Mouse (Mus musculus): ENCODE measurements around the gene Pelp1. TPM values are rescaled to one million over a fixed set of nuclear protein-coding genes. Genes with fewer than 3 reads are reported as not detected.

Gene Pelp1
- 9.8 TPM for polyA plus RNA-seq (2014; fragmentation: Illumina TruSeq; extraction: RNeasy Lipid Tissue Mini Kit (QIAGEN cat#74804); ENCODE audit: insufficient read depth, low read depth, low replicate concordance)

DNA sequence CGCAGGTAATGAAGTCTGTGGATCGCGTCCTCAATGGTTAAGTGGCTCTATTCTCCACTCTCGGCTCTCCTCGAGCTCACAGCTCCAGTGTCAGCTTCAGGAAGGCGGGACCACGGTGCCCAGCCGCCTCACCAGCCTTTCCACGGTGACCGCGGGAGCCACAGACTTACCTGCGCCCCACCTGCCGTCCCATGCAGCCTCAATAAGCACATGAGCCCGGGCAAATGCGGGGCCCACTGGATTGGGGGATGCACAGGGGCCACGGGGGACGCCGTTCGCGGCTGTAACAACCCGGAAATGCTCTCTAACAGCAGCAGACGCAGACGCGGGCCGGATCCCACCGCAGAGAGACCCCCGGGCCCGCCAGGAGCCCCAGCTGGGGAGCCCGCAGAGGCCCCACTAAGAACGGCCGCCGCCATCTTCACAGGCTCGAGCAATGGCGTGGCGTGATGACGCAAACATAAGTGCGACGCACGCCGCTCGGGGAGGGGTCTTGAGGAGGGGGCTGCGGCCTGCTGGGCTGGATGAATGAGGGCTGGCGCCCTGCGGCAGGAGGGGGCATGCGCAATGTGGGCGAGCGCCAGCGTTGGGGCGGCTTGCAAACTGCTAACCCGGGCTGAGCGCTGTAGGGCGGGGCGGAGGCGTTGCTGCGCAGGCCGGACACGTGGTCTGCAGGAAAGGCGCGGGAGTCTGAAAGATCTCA, at the start of gene Pelp1:
Pelp1 (minus strand) TSS at position 438 of the 703 bp plus-strand sequence.

DNA sequence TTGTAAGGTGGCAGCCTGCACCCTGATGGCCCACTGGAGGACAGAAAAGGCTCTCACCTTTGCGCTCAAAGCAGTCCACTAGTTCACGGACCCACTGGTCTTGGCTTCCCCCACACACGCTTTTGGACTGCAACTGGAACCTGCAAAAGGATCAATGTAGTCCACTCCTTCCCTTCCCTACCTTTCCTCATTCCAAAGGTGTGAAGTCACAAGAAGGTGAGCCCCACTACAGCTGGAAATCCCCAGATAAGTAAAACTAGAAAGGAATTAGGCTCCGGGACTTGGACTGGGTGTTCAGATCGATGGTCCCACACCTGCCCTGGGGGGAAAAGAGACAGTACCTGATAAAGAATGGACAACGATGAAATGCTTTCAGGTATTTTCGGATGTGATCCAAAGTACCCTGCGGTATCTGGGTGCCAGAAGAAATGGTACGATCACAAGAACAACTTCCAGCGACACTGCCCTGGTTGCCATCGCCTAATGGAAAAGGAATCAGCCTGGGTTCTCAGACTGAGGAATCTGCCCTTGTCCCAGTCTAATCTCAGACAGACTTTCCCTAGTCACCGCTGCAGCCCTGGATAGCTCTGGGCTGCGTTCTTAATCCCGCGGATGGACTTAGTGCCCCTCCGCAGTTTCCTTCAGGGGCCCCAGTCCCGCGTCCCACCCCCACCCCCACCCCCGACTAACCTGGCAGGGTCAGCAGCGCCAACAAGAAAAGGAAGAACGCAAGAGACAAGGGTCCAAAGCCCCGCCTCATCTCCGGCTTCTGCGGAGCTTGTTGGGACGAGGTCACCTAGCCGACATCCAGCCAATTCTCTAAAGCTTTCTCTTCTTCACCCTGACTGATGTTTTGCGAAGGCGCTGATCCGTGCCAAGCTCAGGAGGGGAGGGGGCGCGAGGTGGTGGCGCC, 49.1 kb upstream of the Pelp1 start, which contains the start of gene Zmynd15:
Zmynd15 (plus strand) TSS at position 746 of the 913 bp plus-strand sequence.

DNA sequence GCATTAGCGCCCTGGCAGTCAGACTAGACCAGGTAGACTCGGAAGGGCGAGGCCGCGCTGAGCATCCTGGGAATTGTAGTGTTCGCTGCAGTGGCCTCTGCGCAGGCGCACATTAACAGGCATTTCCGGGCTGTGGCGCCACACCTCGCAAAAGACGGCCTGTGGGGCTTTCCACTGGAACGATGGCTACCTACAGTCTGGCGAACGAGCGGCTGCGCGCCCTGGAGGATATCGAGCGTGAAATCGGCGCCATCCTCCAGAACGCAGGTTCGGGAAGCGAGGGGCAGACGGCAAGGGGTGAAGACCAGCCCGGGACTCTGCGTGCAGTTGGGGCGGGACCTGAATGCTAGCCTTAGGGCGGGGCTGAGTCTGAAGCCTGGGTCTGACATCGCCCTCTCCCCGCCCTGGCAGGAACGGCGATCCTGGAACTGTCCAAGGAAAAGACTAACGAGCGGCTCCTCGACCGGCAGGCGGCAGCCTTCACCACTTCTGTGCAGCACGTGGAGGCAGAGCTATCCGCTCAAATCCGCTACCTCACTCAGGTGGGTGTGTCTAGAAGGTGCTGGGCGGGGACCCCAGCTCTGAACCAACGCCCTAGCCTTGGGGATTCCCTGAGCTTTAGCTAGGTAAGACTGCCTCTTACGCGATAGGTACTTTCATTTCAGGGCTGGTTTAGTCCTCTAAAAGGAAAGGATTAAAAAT, 42.1 kb upstream of the Pelp1 start, which contains the start of gene Med11:
Med11 (plus strand) TSS at position 123 of the 702 bp plus-strand sequence.

DNA sequence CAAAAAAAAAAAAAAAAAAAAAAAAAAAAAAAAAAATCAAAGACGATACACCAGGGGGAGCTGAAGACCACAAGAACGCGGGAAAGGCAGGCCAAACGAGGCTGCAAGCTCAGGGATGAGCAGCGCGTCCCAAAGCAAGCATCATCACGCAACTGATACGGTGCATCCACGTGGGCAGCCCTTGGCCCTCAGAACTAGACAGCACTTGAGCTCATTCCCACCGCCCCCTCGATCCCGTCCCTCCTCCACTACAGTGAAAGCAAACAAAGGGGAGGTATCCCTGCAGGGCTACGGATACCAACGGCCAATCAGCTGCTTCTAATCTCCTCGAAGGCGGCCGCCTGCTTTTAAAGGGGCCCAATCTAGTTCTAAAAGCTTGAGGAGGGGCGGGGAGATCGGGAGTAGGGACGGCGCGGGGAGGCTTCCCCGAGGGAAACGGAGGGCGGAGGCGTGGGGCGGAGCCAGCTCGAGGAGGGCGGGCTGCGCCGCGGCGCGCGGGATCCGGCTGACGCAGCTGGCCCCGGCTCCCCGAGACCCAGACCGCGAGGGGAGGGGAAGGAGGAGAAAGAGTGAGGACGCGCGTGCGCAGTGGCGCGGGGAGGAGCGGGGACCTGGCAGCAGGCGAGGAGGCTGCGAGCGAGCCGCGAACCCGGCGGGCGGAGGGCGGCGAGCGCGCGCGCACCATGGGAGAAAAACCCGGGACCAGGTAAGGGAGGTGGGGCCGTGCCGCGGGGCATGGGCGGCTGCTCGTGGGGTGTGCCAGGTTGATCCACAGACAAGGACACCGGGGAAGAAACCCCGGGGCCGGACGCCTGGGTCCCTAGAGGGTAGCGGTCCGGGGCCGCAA, 22.4 kb upstream of the Pelp1 start, which contains the start of gene Arrb2:
Arrb2 (plus strand) TSS at position 588 of the 847 bp plus-strand sequence.

DNA sequence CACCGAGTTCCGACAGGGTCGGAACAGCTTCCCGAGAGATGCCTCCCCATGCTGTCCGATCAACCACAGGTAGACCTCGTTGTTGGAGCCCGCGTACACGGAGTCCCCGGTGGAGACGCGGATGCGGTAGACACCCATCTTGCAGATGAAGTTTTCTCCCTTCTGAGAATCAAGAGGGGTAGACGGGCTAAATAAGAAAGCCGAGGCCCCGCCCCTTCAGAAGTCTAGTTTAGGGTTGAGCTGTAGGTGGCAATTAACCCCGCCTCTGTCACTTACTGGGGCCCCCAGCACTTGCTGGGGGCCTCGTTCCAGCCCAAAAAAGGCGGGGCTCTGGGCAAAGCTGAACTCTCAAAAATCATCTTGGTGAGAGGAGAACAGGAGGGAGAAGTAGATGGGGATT, 58.0 kb downstream of the Pelp1 start, which contains the start of gene Alox15:
Alox15 (minus strand) TSS at position 164 of the 400 bp plus-strand sequence.

Other genes with a start within 250 kb of the Pelp1 start
- gene Slc16a11, start 197.3 kb downstream of the Pelp1 start, polyA plus RNA-seq (2014; fragmentation: Illumina TruSeq; extraction: RNeasy Lipid Tissue Mini Kit (QIAGEN cat#74804); ENCODE audit: insufficient read depth, low read depth, low replicate concordance) = 54.5 TPM
- gene Slc16a13, start 189.0 kb downstream of the Pelp1 start, polyA plus RNA-seq (2014; fragmentation: Illumina TruSeq; extraction: RNeasy Lipid Tissue Mini Kit (QIAGEN cat#74804); ENCODE audit: insufficient read depth, low read depth, low replicate concordance) = 4.1 TPM
- 15.8 TPM for gene Bcl6b, start 180.2 kb downstream of the Pelp1 start, polyA plus RNA-seq (2014; fragmentation: Illumina TruSeq; extraction: RNeasy Lipid Tissue Mini Kit (QIAGEN cat#74804); ENCODE audit: insufficient read depth, low read depth, low replicate concordance)
- 69.1 TPM for gene 0610010K14Rik, start 172.1 kb downstream of the Pelp1 start, polyA plus RNA-seq (2014; fragmentation: Illumina TruSeq; extraction: RNeasy Lipid Tissue Mini Kit (QIAGEN cat#74804); ENCODE audit: insufficient read depth, low read depth, low replicate concordance)
- 8.1 TPM for gene Gm21988, start 170.2 kb downstream of the Pelp1 start, polyA plus RNA-seq (2014; fragmentation: Illumina TruSeq; extraction: RNeasy Lipid Tissue Mini Kit (QIAGEN cat#74804); ENCODE audit: insufficient read depth, low read depth, low replicate concordance)
- 203 TPM for gene Rnasek, start 170.2 kb downstream of the Pelp1 start, polyA plus RNA-seq (2014; fragmentation: Illumina TruSeq; extraction: RNeasy Lipid Tissue Mini Kit (QIAGEN cat#74804); ENCODE audit: insufficient read depth, low read depth, low replicate concordance)
- gene Alox12, start 154.7 kb downstream of the Pelp1 start, polyA plus RNA-seq (2014; fragmentation: Illumina TruSeq; extraction: RNeasy Lipid Tissue Mini Kit (QIAGEN cat#74804); ENCODE audit: insufficient read depth, low read depth, low replicate concordance) = 2.8 TPM
- not detected for gene Alox12e, start 87.4 kb downstream of the Pelp1 start, polyA plus RNA-seq (2014; fragmentation: Illumina TruSeq; extraction: RNeasy Lipid Tissue Mini Kit (QIAGEN cat#74804); ENCODE audit: insufficient read depth, low read depth, low replicate concordance)
- gene Alox15, start 58.0 kb downstream of the Pelp1 start, polyA plus RNA-seq (2014; fragmentation: Illumina TruSeq; extraction: RNeasy Lipid Tissue Mini Kit (QIAGEN cat#74804); ENCODE audit: insufficient read depth, low read depth, low replicate concordance) = 3.7 TPM
- 37.6 TPM for gene Arrb2, start 22.6 kb upstream of the Pelp1 start, polyA plus RNA-seq (2014; fragmentation: Illumina TruSeq; extraction: RNeasy Lipid Tissue Mini Kit (QIAGEN cat#74804); ENCODE audit: insufficient read depth, low read depth, low replicate concordance)
- 52.9 TPM for gene Med11, start 41.9 kb upstream of the Pelp1 start, polyA plus RNA-seq (2014; fragmentation: Illumina TruSeq; extraction: RNeasy Lipid Tissue Mini Kit (QIAGEN cat#74804); ENCODE audit: insufficient read depth, low read depth, low replicate concordance)
- 3.2 TPM for gene Zmynd15, start 49.4 kb upstream of the Pelp1 start, polyA plus RNA-seq (2014; fragmentation: Illumina TruSeq; extraction: RNeasy Lipid Tissue Mini Kit (QIAGEN cat#74804); ENCODE audit: insufficient read depth, low read depth, low replicate concordance)
- 59.8 TPM for gene Cxcl16, start 50.0 kb upstream of the Pelp1 start, polyA plus RNA-seq (2014; fragmentation: Illumina TruSeq; extraction: RNeasy Lipid Tissue Mini Kit (QIAGEN cat#74804); ENCODE audit: insufficient read depth, low read depth, low replicate concordance)
- gene Tm4sf5, start 95.2 kb upstream of the Pelp1 start, polyA plus RNA-seq (2014; fragmentation: Illumina TruSeq; extraction: RNeasy Lipid Tissue Mini Kit (QIAGEN cat#74804); ENCODE audit: insufficient read depth, low read depth, low replicate concordance) = 0.25 TPM
- 0.55 TPM for gene Vmo1, start 104.6 kb upstream of the Pelp1 start, polyA plus RNA-seq (2014; fragmentation: Illumina TruSeq; extraction: RNeasy Lipid Tissue Mini Kit (QIAGEN cat#74804); ENCODE audit: insufficient read depth, low read depth, low replicate concordance)
- not detected for gene Gltpd2, start 109.2 kb upstream of the Pelp1 start, polyA plus RNA-seq (2014; fragmentation: Illumina TruSeq; extraction: RNeasy Lipid Tissue Mini Kit (QIAGEN cat#74804); ENCODE audit: insufficient read depth, low read depth, low replicate concordance)
- 296 TPM for gene Psmb6, start 115.3 kb upstream of the Pelp1 start, polyA plus RNA-seq (2014; fragmentation: Illumina TruSeq; extraction: RNeasy Lipid Tissue Mini Kit (QIAGEN cat#74804); ENCODE audit: insufficient read depth, low read depth, low replicate concordance)
- gene Gm40193, start 122.9 kb upstream of the Pelp1 start, polyA plus RNA-seq (2014; fragmentation: Illumina TruSeq; extraction: RNeasy Lipid Tissue Mini Kit (QIAGEN cat#74804); ENCODE audit: insufficient read depth, low read depth, low replicate concordance) = not detected
- 9.6 TPM for gene Pld2, start 130.0 kb upstream of the Pelp1 start, polyA plus RNA-seq (2014; fragmentation: Illumina TruSeq; extraction: RNeasy Lipid Tissue Mini Kit (QIAGEN cat#74804); ENCODE audit: insufficient read depth, low read depth, low replicate concordance)
- gene Mink1, start 152.8 kb upstream of the Pelp1 start, polyA plus RNA-seq (2014; fragmentation: Illumina TruSeq; extraction: RNeasy Lipid Tissue Mini Kit (QIAGEN cat#74804); ENCODE audit: insufficient read depth, low read depth, low replicate concordance) = 24.0 TPM
- not detected for gene 4930544D05Rik, start 205.8 kb upstream of the Pelp1 start, polyA plus RNA-seq (2014; fragmentation: Illumina TruSeq; extraction: RNeasy Lipid Tissue Mini Kit (QIAGEN cat#74804); ENCODE audit: insufficient read depth, low read depth, low replicate concordance)
- gene Chrne, start 209.2 kb upstream of the Pelp1 start, polyA plus RNA-seq (2014; fragmentation: Illumina TruSeq; extraction: RNeasy Lipid Tissue Mini Kit (QIAGEN cat#74804); ENCODE audit: insufficient read depth, low read depth, low replicate concordance) = 0.14 TPM
- gene Gp1ba, start 229.1 kb upstream of the Pelp1 start, polyA plus RNA-seq (2014; fragmentation: Illumina TruSeq; extraction: RNeasy Lipid Tissue Mini Kit (QIAGEN cat#74804); ENCODE audit: insufficient read depth, low read depth, low replicate concordance) = 0.30 TPM
- gene Rnf167, start 237.2 kb upstream of the Pelp1 start, polyA plus RNA-seq (2014; fragmentation: Illumina TruSeq; extraction: RNeasy Lipid Tissue Mini Kit (QIAGEN cat#74804); ENCODE audit: insufficient read depth, low read depth, low replicate concordance) = 71.5 TPM
- gene Slc25a11, start 237.4 kb upstream of the Pelp1 start, polyA plus RNA-seq (2014; fragmentation: Illumina TruSeq; extraction: RNeasy Lipid Tissue Mini Kit (QIAGEN cat#74804); ENCODE audit: insufficient read depth, low read depth, low replicate concordance) = 77.2 TPM
- gene Pfn1, start 244.6 kb upstream of the Pelp1 start, polyA plus RNA-seq (2014; fragmentation: Illumina TruSeq; extraction: RNeasy Lipid Tissue Mini Kit (QIAGEN cat#74804); ENCODE audit: insufficient read depth, low read depth, low replicate concordance) = 578 TPM
- gene Eno3, start 247.2 kb upstream of the Pelp1 start, polyA plus RNA-seq (2014; fragmentation: Illumina TruSeq; extraction: RNeasy Lipid Tissue Mini Kit (QIAGEN cat#74804); ENCODE audit: insufficient read depth, low read depth, low replicate concordance) = 26.5 TPM